Mouse (Mus musculus): ENCODE results near the gene 1700125H20Rik.

DNA sequence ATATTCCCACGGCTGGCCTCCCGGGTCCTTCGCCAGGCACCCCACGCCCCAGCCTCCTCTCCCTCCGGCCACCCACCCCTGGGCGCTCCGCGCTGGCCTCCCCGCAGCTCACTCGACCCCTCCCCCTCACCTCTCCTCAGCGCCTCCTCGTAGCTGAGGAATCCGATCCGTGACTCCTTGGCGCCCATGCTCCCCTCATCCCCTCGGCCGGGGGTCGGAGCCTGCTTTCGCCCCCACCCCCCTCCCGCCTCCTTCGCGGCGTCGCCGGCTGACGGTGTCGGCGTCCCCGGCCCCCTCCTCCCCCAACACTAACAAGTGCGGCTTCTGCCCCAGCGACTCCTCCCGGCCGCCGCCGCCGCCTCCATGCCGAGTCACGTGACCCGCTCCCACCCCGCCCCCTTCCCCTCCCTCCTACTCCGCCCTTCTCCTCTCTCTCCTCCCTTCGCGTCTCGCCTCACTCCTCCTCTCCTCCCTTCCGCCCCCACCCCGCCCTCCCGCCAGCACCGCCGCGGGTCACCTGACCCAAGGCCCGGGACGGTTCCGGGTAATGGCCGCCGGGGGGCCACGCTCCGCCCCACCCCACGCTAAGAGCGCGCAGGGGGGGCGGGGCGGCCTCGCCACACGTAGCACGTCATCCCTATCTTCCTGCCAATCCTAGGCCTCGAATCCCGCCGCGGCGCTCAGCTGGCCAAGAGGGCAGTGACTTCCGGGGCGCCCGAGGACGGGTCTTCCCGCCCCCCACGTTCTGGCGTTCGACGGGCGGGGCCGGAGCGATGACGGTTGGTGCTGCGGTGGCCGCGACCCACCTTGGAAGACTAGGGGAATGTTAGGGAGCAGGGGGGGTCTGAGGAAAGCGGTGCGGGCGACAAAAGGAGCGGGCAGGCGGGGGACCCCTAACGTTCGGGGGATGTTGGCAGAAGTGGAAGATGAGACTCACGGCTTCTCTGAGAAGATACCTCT lies 30.3 kb upstream of the 1700125H20Rik start, which contains the start of gene Usp32:
- no peak for TF ChIP-seq CTCF (IDR thresholded peaks at IDR 0.05; ENCODE audit: insufficient read depth, low read length)
- peak; percentile 89 for TF ChIP-seq POLR2A (IDR thresholded peaks at IDR 0.05; ENCODE audit: borderline replicate concordance, extremely low read depth, low read depth, low read length)

Measured in lung, adult 2 months (tissue).